Mouse (Mus musculus): Measurements from ENCODE around the gene Mpv17l2. TPM values are rescaled to one million over a fixed set of nuclear protein-coding genes. Genes with fewer than 3 reads are reported as not detected.

Gene Mpv17l2
- polyA plus RNA-seq, 1 experiment from 2014 or later = 88.8 TPM

DNA sequence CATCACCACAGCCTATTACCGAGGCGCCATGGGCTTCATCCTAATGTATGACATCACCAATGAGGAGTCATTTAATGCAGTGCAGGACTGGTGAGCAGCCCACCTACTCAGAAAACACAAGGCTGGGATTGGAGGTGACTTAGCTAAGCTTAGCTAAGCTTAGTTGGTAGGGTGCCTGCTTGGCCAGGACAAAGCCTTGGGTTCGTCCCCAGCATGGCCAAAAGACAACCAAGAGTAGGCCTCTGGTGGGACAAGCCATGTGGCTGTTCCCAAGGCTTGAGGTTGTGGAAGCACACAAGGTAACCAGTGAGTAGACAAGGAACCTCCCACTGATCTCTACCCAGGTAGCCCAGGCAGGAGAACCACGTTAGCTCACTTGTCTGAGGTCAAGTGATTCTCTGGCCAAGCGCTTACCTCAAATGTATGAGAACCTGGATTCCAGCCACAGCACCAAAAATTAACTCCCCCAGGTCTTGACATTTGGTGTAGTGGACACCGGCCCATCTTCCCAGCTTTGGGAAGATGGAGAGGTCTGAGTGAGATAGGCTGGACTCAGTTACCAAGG, 4.2 kb downstream of the Mpv17l2 start:
- ATAC-seq (no peak), DNase-seq (ENCODE audit: low spot score) (no peak)
- H3K27ac ChIP-seq (ENCODE audit: low read length) = no peak overlapping the region
- H3K4me3 ChIP-seq (ENCODE audit: low read depth, low read length) = no peak overlapping the region
- no peaks in the 10 kb centered on the region for H3K9me3 ChIP-seq (ENCODE audit: low read length)
- 92% methylated on average over 6 of the region's 6 CpGs for WGBS
- H3K4me2 ChIP-seq (replicated peaks; ENCODE audit: low read depth, low read length) = no peak overlapping the region
- H3K27me3 ChIP-seq (replicated peaks; ENCODE audit: insufficient read depth, low read length) = no peaks in the 10 kb centered on the region
- H3K36me3 ChIP-seq (ENCODE audit: insufficient read depth, low read length) = peaks cover 8% of the 10 kb centered on the region; the same call in 1 of the 2 replicates
- H3K9ac ChIP-seq (replicated peaks; ENCODE audit: low read depth) = no peak overlapping the region
- H3K4me1 ChIP-seq (ENCODE audit: insufficient read depth, low read depth, low read length) = peaks cover 22% of the 10 kb centered on the region; the same call in 1 of the 2 replicates
- TF ChIP-seq CTCF (IDR thresholded peaks at IDR 0.05) (no peak), EP300 (IDR thresholded peaks at IDR 0.05) (no peak)

DNA sequence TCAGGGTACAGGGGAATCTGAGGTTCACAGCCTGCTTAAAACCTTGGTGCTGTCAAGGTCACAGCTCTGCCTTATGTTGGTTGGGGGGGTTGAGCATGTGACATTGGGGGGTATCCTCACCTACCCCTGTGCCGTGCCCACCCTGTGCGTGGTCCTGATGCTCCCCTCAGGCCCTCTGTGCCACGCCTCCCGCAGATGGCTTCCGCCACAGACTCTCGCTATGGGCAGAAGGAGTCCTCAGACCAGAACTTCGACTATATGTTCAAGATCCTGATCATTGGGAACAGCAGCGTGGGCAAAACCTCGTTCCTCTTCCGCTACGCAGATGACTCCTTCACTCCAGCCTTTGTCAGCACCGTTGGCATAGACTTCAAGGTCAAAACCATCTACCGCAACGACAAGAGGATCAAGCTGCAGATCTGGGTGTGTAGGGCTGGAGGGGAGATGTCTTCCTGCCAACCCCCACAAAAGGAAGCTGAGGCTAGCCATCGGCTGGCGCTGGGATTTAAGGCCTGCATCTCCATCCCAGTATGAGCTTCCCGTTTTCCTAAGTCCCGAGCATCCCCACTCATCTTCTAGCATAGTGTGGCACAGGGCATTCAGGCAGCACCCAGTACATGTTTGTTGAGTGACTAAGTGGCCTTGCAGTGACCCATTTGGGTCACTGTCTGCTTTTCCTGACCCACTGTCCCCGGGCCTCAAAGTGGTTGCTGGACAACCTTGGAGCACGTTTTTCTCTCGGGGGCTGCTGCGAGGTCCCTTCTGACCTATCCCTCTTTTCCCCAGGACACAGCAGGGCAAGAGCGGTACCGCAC, 4.9 kb downstream of the Mpv17l2 start:
- TF ChIP-seq CTCF (IDR thresholded peaks at IDR 0.05) (no peak), EP300 (IDR thresholded peaks at IDR 0.05) (no peak)
- peaks cover 22% of the 10 kb centered on the region; the same call in 1 of the 2 replicates for H3K4me1 ChIP-seq (ENCODE audit: insufficient read depth, low read depth, low read length)
- DNase-seq (ENCODE audit: low spot score) (no peak), ATAC-seq (no peak)
- peaks cover 8% of the 10 kb centered on the region; the same call in 1 of the 2 replicates for H3K36me3 ChIP-seq (ENCODE audit: insufficient read depth, low read length)
- peak overlapping the region; percentile 57 for H3K9ac ChIP-seq (replicated peaks; ENCODE audit: low read depth)
- peak overlapping the region; percentile 92 for H3K4me2 ChIP-seq (replicated peaks; ENCODE audit: low read depth, low read length)
- no peaks in the 10 kb centered on the region for H3K9me3 ChIP-seq (ENCODE audit: low read length)
- WGBS = 82% methylated on average over 24 of the region's 24 CpGs
- no peak overlapping the region for H3K27ac ChIP-seq (ENCODE audit: low read length)
- no peaks in the 10 kb centered on the region for H3K27me3 ChIP-seq (replicated peaks; ENCODE audit: insufficient read depth, low read length)
- H3K4me3 ChIP-seq (ENCODE audit: low read depth, low read length) = peak overlapping the region; percentile 70; the same call in 1 of the 2 replicates

DNA sequence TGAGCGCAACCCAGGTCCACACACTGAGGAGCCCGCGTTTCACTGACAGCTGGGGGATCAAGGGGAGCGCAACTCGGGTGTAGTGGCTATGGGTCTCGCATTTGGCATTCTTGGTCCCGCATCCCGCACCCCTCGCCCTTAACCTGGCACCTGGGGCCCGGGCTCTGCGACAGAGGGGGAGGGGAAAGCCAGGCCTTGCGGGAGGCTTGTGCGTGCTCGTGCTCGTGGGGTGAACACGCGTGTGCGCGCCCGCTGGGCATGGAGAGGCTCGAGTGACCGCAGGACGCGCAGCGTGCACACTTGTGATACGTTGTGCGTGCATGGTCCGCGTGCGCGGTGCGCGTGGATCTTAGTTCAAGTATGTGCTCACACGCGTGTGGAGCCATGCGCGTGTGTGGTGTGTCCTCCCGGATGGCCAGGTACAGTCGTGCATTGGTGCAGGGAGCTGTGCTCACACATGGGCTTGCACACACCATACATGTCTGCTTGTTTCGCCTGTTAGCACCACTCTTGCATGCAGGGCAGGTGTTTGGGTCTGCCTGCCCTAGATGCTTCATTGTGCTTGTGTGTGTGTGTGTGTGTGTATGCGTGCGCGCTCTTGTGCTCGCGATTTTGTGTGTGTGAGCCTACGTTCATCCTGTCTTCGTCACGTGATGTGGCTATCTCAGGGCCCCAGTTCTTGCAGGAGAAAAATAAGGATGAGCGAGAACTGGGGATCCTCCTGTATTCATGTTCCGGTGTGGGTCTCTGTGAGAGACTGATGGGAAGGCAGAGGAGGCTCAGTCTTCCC, 5.7 kb downstream of the Mpv17l2 start:
- Histone ChIP-seq H3K27ac (ENCODE audit: low read length) (peak overlapping the region; percentile 75), H3K4me2 (replicated peaks; ENCODE audit: low read depth, low read length) (peak overlapping the region; percentile 92), H3K9me3 (ENCODE audit: low read length) (no peaks in the 10 kb centered on the region), H3K4me3 (ENCODE audit: low read depth, low read length) (peak overlapping the region; percentile 70), H3K4me1 (ENCODE audit: insufficient read depth, low read depth, low read length) (peaks cover 17% of the 10 kb centered on the region; the same call in 1 of the 2 replicates), H3K27me3 (replicated peaks; ENCODE audit: insufficient read depth, low read length) (no peaks in the 10 kb centered on the region), H3K36me3 (ENCODE audit: insufficient read depth, low read length) (peaks cover 8% of the 10 kb centered on the region; the same call in 1 of the 2 replicates), H3K9ac (replicated peaks; ENCODE audit: low read depth) (peak overlapping the region; percentile 57)
- ATAC-seq (peak; percentile 29), DNase-seq (ENCODE audit: low spot score) (no peak)
- 10% methylated on average over 49 of the region's 50 CpGs for WGBS
- TF ChIP-seq EP300 (IDR thresholded peaks at IDR 0.05) (no peak), CTCF (IDR thresholded peaks at IDR 0.05) (no peak)

DNA sequence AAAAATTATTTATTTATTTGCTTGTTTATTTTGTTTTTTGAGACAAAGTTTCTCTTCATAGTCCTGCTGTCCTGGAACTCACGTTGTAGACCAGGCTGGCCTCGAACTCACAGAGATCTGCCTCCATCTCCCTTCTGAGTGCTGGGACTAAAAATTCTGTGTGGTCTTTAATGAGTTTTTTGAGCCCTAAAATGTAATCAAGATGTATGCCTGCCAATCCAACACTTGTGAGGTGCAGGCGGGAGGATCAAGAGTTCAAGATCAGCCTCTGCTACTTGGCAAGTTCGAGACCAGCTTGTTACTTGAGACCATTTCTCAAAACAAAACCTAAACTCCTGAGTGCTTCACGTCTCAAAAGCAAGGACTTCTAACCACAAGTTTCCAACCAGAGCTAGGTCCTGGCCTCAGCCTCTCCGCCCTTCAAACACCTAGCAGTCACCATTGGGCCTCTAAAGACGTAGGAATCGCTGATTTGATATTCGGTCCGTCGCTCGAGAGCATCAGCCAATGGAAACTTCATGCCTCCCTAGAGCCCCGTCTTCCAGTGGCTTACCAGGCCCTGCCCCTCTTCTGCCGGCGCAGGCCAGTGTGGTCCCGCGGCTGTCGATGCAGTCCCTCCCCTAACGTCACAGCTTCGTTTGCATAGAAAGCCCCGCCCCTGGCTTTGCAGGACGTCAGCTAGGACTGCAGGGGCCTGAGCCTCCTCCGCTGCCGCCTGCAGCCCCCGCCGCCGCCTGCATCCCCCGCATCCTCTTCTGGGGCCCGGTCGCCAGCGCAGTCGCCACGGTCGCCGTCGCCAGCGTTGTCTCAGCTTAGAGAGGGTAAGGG, 6.5 kb downstream of the Mpv17l2 start, which contains the start of gene Rab3a:
TSS of gene Rab3a (plus strand) at position 637 of the 828 bp plus-strand sequence.
- DNase-seq (ENCODE audit: low spot score) = peak; percentile 99
- peaks cover 8% of the 10 kb centered on the region; the same call in 1 of the 2 replicates for H3K36me3 ChIP-seq (ENCODE audit: insufficient read depth, low read length)
- H3K4me1 ChIP-seq (ENCODE audit: insufficient read depth, low read depth, low read length) = peaks cover 10% of the 10 kb centered on the region; the same call in 1 of the 2 replicates
- TF ChIP-seq CTCF (IDR thresholded peaks at IDR 0.05) (peak; percentile 24; the same call in 1 of the 2 replicates), EP300 (IDR thresholded peaks at IDR 0.05) (peak; percentile 33; the same call in 1 of the 2 replicates)
- H3K4me2 ChIP-seq (replicated peaks; ENCODE audit: low read depth, low read length) = peak within 1 kb of the TSS; percentile 92
- H3K9me3 ChIP-seq (ENCODE audit: low read length) = no peaks in the 10 kb centered on the region
- no peaks in the 10 kb centered on the region for H3K27me3 ChIP-seq (replicated peaks; ENCODE audit: insufficient read depth, low read length)
- H3K9ac ChIP-seq (replicated peaks; ENCODE audit: low read depth) = peak within 1 kb of the TSS; percentile 57
- peak; percentile 92 for ATAC-seq
- H3K4me3 ChIP-seq (ENCODE audit: low read depth, low read length) = peak within 1 kb of the TSS; percentile 70
- peak within 1 kb of the TSS; percentile 97 for H3K27ac ChIP-seq (ENCODE audit: low read length)
- WGBS = 8% methylated on average over 37 of the region's 37 CpGs

DNA sequence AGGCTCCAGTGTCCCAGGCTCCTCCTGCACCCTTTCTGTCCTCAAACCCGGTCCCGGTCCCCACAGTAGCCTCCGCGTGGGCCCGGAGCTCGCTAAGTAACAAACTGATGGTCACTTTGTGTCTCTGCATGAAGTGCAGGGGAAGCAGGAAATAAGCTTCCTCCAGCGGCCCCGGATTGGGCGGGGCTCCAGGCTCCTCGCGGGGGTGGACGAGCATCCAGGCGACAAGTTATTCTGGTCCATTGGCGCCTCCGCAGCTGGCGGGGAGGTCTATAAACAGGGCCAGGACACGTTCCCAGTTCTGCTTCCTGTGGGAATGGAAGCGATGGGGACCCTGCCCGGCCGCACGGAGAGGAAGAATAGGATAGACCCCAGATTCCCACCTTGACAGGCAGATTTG, 7.6 kb downstream of the Mpv17l2 start:
- H3K9me3 ChIP-seq (ENCODE audit: low read length) = no peaks in the 10 kb centered on the region
- H3K27me3 ChIP-seq (replicated peaks; ENCODE audit: insufficient read depth, low read length) = no peaks in the 10 kb centered on the region
- ATAC-seq (peak; percentile 22), DNase-seq (ENCODE audit: low spot score) (peak; percentile 87)
- TF ChIP-seq EP300 (IDR thresholded peaks at IDR 0.05) (peak; percentile 44; the same call in 1 of the 2 replicates), CTCF (IDR thresholded peaks at IDR 0.05) (no peak)
- peak overlapping the region; percentile 47 for H3K4me2 ChIP-seq (replicated peaks; ENCODE audit: low read depth, low read length)
- peaks cover 8% of the 10 kb centered on the region; the same call in 1 of the 2 replicates for H3K36me3 ChIP-seq (ENCODE audit: insufficient read depth, low read length)
- peak overlapping the region; percentile 97 for H3K27ac ChIP-seq (ENCODE audit: low read length)
- H3K9ac ChIP-seq (replicated peaks; ENCODE audit: low read depth) = 0 out of 2 replicates have a peak overlapping the region, but pooled peaks have one; percentile 16
- H3K4me3 ChIP-seq (ENCODE audit: low read depth, low read length) = peak overlapping the region; percentile 27
- H3K4me1 ChIP-seq (ENCODE audit: insufficient read depth, low read depth, low read length) = peaks cover 10% of the 10 kb centered on the region; the same call in 1 of the 2 replicates
- WGBS = 13% methylated on average over 21 of the region's 21 CpGs
